Mouse (Mus musculus): ENCODE data around the gene Cd44.

The Cd44 gene

GRCm38 (mm10) chr2:102900875-102901827 is at the start of gene Cd44:
TSS of gene Cd44 (minus strand) at chr2:102901665.
- CTCF ChIA-PET, result interaction anchor here (1.3 kb wide), 1 partner anchor 98 kb away, joined by 3 read pairs; no protein-coding TSS in a partner anchor

- CTCF ChIA-PET, result no interaction called here
These were observed 47.0 kb upstream of the Cd44 start for GRCm38 (mm10) chr2:102948481-102948857.

DNA sequence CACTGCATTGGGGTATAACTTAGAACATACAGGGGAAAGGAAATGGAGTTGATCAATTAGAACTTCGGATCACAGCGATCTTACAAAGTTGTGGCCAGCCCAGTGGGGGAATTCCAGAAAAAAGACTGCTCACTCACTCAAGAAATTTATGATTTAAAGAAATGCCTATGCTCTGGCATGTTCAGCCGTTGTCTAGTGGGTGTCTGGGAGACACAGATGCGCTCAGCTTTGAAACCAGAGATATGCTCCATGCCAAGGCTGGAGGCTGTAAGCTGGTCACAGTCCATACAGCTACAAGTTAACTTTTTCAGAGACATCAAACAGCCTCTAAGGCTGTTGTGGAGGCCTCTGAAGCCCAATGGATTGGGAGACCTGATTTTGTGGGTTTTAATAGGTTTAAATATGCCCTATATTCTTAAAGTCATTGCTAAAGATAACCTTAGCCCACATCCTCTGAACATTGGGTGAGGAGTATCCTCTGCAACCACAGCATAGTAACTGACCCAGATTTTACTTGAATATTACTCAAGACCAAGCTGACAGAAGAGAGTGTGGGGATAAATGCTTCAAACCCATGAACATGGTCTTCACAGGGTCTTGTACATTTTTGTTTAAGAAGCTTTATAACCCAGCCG is 46.5 kb upstream of the Cd44 start:
- CTCF ChIA-PET, result no interaction called here

DNA sequence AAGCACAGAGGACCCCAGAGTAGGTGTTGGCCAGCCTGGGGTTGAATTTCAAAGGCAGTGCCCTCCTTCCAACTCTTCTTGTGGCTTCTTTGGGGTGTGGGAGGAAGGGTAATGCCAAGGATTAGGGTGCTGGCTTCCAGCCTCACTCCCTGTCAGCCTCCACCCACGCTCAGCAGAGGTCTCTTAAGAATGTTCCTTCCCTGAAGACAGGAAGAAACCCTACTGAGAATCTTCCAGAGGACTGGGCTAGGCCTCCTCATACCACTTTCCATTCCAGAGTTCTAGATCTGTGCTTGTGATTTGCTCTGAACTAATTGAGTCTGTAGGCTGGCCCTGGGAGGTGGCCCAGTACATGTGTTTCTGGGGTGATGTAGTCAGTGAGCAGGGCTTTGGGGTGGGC is 43.6 kb upstream of the Cd44 start:
- CTCF ChIA-PET, result no interaction called here

GRCm38 (mm10) chr2:102944415-102945012 is 43.0 kb upstream of the Cd44 start:
- CTCF ChIA-PET, result no interaction called here

DNA sequence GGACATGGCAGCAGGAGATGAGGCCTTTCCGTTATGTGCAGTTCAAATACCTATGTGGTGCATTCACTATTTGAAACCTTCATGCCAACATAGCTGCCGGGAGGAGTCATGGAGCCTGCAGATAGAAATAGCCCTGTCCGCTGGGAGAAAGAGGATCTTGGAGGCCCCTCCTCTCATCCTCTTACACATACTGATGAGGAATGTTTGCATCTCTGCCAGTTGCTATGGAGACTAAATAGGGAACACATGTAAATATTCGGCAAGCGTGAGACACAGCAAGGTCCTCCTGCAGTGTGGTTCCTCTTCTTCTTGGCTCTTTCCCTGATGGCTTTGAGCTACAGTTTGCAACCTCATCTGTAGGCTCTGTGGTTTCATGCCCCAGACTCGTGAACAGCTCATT is 42.5 kb upstream of the Cd44 start:
- CTCF ChIA-PET, result no interaction called here

- CTCF ChIA-PET, result interaction anchor here (0.6 kb wide), 1 partner anchor 37 kb away, joined by 5 read pairs; no protein-coding TSS in a partner anchor
These were observed 41.3 kb upstream of the Cd44 start for GRCm38 (mm10) chr2:102942782-102943080.

- CTCF ChIA-PET, result interaction anchor here (0.5 kb wide), 1 partner anchor 12 kb away, joined by 3 read pairs; no protein-coding TSS in a partner anchor
These were observed 40.7 kb upstream of the Cd44 start for GRCm38 (mm10) chr2:102941937-102942781.

DNA sequence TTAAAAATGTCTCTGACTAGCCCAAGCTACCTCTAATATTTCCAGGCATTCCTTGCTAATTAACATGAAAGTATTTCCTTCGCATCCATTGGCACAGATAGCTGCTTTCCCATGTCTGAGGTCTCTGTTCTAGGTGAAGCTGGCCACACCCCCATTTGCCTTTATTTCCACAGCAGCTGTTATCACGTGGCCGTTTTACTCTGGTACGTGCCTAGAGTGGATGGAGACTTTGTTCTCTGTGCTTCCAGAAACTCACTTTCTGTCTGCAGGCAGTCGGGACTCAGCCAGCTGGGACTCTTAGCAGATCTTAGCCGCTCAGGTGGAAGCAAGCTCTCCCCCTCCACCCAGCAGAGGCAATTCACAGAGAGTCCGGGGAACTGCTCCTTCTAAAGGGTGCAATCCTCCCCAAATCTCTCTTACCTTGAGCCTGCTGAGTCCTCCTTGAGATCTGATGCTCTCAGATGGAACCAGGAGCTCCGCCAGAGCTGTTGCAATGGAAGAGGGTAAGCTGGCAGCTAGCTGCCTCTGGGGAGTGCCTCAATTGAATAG is 39.4 kb upstream of the Cd44 start:
- CTCF ChIA-PET, result no interaction called here

DNA sequence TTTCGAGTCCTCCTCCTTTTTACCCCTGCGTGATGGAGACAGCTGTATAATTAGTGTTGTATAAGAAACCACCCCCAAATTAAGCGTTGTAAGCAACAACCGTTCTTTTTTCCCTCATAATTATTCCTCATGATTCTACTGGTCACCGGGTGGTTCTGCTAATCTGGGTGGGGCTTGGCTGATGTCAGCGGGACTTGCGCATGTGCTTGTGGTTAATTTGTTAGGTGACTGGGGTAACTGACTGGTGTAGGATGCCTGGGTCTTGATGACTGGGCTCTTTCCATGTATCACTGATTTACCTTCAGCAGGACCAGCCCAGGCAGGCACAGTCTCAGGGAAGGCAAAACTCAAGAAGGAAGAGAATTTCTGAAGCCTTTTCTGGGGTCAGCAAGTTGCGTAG is 38.7 kb upstream of the Cd44 start:
- CTCF ChIA-PET, result no interaction called here

DNA sequence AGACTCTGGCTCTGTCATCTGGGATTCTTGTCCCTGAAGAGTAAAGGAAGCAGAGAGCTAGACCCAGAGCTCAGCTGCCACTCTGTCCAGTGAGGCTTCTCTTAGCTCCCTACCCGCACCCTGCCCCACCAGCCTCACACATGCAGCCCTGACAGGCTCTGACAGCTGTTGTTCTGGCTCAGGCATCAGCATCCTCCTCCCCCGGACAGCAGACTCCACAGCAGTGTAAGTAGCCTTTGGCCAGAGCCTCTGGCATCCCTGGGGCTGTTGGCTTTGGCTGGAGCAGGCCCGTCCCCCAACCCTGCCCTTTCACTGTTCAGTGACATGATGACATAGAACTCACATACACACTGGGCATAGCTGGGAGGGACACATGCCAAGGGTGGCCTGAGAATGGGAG is 35.4 kb upstream of the Cd44 start:
- CTCF ChIA-PET, result no interaction called here

- CTCF ChIA-PET, result no interaction called here
These were observed 33.4 kb upstream of the Cd44 start for GRCm38 (mm10) chr2:102934834-102935233.

DNA sequence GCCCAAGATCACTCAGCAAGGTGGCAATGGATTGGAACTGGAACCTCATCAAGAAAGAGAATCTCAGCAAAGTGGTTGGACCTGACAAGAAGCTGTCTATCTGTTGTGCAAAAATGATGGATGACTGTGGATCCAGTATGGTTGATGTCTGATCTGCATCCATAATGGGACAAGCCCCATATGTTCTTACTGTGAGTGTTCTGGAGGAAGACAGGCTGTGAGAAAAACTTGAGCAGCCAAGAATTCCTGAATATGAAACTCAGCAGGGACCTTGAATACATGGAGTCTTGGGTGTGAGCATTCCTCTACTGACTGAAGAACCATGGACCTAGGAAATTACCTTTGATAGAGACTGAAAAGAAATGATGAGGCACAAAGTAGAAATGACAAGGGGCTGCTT is 32.3 kb upstream of the Cd44 start:
- CTCF ChIA-PET, result no interaction called here

- CTCF ChIA-PET, result no interaction called here
These were observed 31.7 kb upstream of the Cd44 start for GRCm38 (mm10) chr2:102933142-102933541.

DNA sequence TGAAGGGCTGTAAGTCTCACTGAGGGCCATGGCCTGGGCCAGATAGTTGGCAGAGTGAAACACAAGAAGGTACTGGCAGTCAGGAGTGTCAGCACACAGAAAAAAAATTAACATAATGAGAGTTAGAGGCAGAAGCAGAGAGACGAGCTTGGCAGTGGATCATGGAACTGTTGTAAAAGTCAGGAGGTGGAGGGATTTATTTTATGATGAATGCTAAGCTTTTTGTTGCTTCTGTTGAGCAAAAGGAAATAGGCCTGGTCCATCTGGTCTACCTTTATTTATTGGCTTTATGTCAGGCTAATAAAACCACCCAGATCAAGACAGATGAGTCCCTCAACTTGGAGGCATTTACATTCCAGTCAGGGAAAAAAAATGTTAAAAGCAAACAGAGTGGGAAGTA is 31.2 kb upstream of the Cd44 start:
- CTCF ChIA-PET, result no interaction called here

DNA sequence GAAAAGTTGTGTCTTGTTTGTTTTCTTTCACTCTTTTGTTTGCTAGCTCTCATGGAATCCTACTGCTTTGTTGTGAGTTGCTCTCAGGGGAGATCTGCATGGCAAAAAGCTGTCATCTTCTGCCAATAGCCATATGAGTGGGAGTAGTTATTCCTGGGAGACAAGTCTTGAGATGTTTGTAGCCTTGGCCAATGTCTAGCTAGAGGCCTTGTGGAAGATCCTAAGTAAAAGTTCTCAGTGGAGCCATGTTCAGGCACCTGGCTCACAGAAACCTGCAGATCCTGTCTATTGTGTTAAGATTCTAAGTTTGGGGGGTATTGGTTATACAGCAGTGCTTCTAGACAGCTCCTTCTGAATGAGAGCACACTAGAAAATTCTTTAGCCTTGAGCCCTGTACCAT is 26.7 kb upstream of the Cd44 start:
- CTCF ChIA-PET, result no interaction called here

DNA sequence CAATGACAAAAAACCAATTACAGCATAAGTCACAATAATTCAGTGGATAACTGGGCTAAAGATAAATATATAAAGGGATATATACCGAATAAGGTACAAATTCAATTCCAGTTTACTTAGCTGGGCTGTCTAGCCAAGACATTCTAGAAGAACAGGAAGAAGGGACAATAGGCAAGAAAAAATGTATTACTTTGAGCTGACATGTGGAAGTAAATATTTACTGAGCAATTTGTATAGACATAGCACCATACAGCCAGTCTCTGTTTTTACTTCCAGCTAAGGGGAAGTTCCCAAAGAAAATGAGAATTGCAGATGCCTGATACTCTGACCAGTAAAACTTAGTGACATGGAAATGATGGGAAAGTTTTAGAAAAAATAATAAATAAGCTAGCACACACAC is 23.0 kb upstream of the Cd44 start:
- CTCF ChIA-PET, result no interaction called here

- CTCF ChIA-PET, result no interaction called here
These were observed 22.2 kb upstream of the Cd44 start for GRCm38 (mm10) chr2:102923682-102924081.

- CTCF ChIA-PET, result no interaction called here
These were observed 20.6 kb upstream of the Cd44 start for GRCm38 (mm10) chr2:102922066-102922465.

DNA sequence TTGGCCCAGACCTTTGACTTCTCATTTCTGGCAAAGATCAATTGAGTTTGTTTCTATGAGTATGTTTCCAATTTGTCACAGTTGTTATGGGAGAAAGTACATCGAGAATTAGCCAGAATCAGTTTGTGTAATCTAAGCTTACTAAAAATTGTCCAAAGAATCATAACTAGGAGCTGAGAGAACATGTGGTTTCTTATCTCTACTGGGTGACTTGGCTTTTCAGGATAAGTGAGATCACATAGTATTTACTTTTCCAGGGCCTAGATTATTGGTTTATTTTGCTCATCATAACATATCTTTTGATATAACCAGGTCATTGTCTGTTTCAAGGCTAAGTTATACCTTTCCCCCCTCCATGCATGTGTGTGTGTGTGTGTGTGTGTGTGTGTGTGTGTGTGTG is 16.8 kb upstream of the Cd44 start:
- CTCF ChIA-PET, result no interaction called here

DNA sequence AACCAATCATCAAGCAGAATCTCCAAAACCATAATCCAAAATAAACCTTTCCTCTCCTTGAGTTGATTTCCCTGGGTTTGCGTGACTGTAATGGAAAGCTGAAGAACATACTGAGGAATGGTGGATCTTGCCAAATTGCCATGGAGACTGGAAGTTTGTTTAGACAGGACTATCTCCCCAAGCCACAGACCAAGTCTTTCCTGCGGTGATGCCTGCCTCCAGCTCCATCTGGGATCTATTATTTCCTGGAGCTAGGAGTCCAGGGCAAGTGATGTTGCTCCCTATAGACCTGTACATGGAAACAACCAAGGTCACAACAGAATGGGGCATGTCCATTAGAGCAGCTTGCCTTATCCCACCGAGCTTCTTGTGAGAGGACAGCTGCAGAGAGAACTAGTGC is 15.1 kb upstream of the Cd44 start:
- CTCF ChIA-PET, result no interaction called here

DNA sequence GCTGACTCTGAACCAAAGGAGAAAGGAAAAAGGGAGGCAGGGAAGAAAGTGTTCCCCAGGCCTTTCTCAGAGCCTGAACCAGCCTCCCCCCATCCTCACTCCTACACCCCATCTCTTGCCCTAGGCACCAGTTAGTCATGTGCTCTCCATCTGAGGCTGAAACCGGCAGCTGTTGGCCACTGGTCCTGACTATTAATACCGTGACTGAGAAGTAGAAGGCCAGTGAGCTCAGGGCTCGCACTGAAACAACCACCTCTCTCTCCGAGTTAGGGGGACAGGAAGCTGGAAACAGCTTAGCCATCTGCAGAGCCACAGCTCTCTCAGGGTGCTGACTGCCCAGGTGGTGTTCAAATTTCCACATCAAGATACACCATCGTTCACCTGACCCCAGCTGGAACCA is 13.2 kb upstream of the Cd44 start:
- CTCF ChIA-PET, result no interaction called here
